Mouse (Mus musculus) adipose tissue, adult 10 weeks (tissue): ENCODE measurements around the gene Acot9. TPM values are rescaled to one million over a fixed set of nuclear protein-coding genes. Genes with fewer than 3 reads are reported as not detected.

ENCODE experiments used
- polyA plus RNA-seq: library from polyadenylated mRNA; stranded (reverse); fragments of 350-450 nt; fragmentation: Illumina TruSeq; extraction: RNeasy Lipid Tissue Mini Kit (QIAGEN cat#74804); gene quantifications from one replicate; pipeline ENCODE4 v1.2.3, GENCODE M21; 2014; ENCODE audit warnings: low read depth, low replicate concordance

Acot9 gene
- polyA plus RNA-seq, result 79.5 TPM

GRCm38 (mm10) chrX:155262235-155262914, at the start of gene Acot9:
Gene Acot9, plus strand, starts transcription at chrX:155262443.

DNA sequence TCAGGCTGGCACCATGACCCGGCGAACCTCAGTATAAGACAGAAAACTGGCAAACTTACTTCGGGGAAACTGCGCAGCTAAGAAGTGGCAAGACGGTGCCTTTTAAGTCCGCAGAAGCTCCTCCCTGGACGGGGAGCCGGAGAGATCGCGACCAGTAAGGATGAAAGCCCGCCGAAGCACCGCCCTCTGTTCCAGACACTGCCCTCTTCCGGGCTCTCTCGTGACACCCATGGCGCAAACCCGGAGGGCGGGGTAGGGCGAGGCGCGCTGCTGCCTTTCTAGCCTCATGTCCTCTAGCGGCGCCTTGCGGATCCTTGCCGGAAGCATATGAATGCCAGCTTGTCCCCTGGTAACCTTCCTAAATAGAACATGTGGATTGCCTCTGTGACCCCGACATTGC, 46.0 kb upstream of the Acot9 start, which contains the start of gene Sat1:
Gene Sat1, minus strand, starts transcription at position 179 of the 400 bp plus-strand sequence.

DNA sequence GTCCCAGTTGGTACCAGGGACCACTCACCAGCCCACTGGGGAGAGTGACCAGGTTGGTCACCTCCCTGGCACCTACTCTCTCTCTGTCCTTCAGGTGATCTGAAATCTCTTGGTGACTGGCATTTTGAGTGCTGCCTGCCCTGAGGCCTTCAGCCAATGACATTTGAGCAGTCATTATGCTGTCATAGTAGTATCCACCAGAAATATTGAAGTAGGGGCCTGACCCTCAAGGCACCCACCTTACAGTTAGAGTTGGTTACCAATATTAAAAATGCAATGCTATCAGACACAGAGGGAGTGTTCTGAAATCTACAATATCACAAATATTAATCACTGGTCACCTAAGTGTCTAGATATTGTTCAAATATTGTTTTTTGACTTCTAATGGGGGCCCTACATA, 78.4 kb downstream of the Acot9 start, which contains the start of gene Prdx4:
Gene Prdx4, minus strand, starts transcription at position 101 of the 400 bp plus-strand sequence.

Other genes starting within 250 kb of the Acot9 start
- not detected for gene Magea5, start 199.3 kb upstream of the Acot9 start, polyA plus RNA-seq
- gene Magea1, start 172.7 kb upstream of the Acot9 start, polyA plus RNA-seq, result not detected
- not detected for gene Magea2, start 168.8 kb upstream of the Acot9 start, polyA plus RNA-seq
- not detected for gene Cldn34b2, start 134.0 kb upstream of the Acot9 start, polyA plus RNA-seq
- gene Sat1, start 46.0 kb upstream of the Acot9 start, polyA plus RNA-seq, result 513 TPM
- gene Prdx4, start 78.3 kb downstream of the Acot9 start, polyA plus RNA-seq, result 55.0 TPM